Mouse (Mus musculus) stomach, embryonic 15.5 days (tissue): Measurements from ENCODE around the gene Uqcrq. TPM values are rescaled to one million over a fixed set of nuclear protein-coding genes. Genes with fewer than 3 reads are reported as not detected.
"Not testable (repeated sequence)": the region's sequence is repeated elsewhere in the genome, so short reads cannot be mapped to it uniquely, and the experiment has no call there.

Source experiments
- ATAC-seq: fragments of 200-750 bp; cut with Nextera tagmentation; 2 replicates; pipeline ENCODE4 v1.8.0; 2017; ENCODE audit warnings: low read depth, moderate number of reproducible peaks, moderate TSS enrichment; ENCODE audit not compliant: insufficient read depth, low FRiP score
- H3K27ac ChIP-seq: fragments of 300-500 bp; sonication (generic); 2 replicates; pipeline ENCODE4 v1.5.1; 2015; ENCODE audit warnings: mild to moderate bottlenecking, inconsistent platforms
- H3K27me3 ChIP-seq: fragments of 300-500 bp; sonication (generic); replicated peaks from 2 replicates; pipeline ENCODE4 v1.6.1; 2015; ENCODE audit warnings: inconsistent platforms
- H3K36me3 ChIP-seq: fragments of 300-500 bp; sonication (generic); 2 replicates; pipeline ENCODE4 v1.6.1; 2015; ENCODE audit warnings: inconsistent platforms
- H3K4me1 ChIP-seq: fragments of 300-500 bp; sonication (generic); 2 replicates; pipeline ENCODE4 v1.6.1; 2015; ENCODE audit warnings: inconsistent platforms
- H3K4me2 ChIP-seq: fragments of 300-500 bp; sonication (generic); 2 replicates; pipeline ENCODE4 v1.6.1; 2015; ENCODE audit warnings: mild to moderate bottlenecking, inconsistent platforms
- H3K4me3 ChIP-seq: fragments of 300-500 bp; sonication (generic); replicated peaks from 2 replicates; pipeline ENCODE4 v1.5.1; 2015; ENCODE audit warnings: inconsistent platforms
- H3K9ac ChIP-seq: fragments of 300-500 bp; sonication (generic); 2 replicates; pipeline ENCODE4 v1.6.1; 2015; ENCODE audit warnings: inconsistent platforms
- H3K9me3 ChIP-seq: fragments of 300-500 bp; sonication (generic); 2 replicates; pipeline ENCODE4 v1.6.1; 2016; ENCODE audit warnings: inconsistent platforms
- WGBS: fragments of 180-500 bp; shearing (Covaris S2); methylation state at CpG from one replicate; pipeline ENCODE4 v1.1.7; 2015; 5-methylcytosine and 5-hydroxymethylcytosine counted together
- polyA plus RNA-seq: library from polyadenylated mRNA; unstranded; fragments of >200 nt; fragmentation: Nextera tagmentation; extraction: Ambion mirVana; gene quantifications from 2 replicates; pipeline ENCODE4 v1.2.1, GENCODE M21; 2015

The Uqcrq gene
- polyA plus RNA-seq, 1 experiment from 2014 or later, result 619 TPM

DNA sequence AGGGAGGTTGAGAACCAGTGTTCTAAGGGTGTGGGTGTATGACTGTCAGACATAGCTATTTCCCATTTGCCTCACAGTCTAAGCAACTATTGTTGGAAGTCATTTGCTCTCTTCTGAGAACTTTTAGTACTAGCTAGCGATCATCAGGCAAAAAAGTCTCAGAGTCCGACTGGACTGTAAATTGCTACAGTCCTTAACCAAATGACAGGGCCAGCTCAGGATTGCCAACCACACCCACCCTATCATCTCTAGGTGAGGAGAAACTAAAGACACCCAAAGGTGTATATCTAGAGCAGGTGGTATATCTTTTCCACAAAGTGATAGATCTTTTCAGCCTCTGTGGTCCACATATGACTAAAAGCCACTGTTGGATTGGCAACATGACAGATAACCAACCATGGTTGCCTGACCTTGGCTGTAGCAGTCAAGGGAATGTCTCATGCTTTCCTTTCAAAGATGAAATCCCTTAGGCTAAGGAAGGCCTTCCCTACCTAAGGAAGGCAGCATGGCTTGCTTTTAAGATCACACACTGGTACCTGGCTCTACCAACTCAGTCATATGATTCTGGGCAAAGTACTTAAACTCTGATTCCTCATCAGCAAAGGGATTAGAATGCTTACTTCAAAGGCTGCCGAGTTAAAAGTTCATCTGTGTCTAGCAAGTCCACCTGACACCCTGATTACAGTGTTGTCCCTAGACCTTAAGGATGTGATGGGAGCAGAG lies 2.5 kb downstream of the Uqcrq start:
- Histone ChIP-seq H3K9me3 (no peaks in the 10 kb centered on the region), H3K27me3 (no peaks in the 10 kb centered on the region), H3K27ac (no peak overlapping the region), H3K4me1 (peaks cover 8% of the 10 kb centered on the region; the same call in 1 of the 2 replicates), H3K36me3 (peaks cover 7% of the 10 kb centered on the region; the same call in 1 of the 2 replicates), H3K4me2 (no peak overlapping the region), H3K9ac (no peak overlapping the region), H3K4me3 (no peak overlapping the region)
- WGBS, result 90% methylated on average over 3 of the region's 3 CpGs
- no peak for ATAC-seq

DNA sequence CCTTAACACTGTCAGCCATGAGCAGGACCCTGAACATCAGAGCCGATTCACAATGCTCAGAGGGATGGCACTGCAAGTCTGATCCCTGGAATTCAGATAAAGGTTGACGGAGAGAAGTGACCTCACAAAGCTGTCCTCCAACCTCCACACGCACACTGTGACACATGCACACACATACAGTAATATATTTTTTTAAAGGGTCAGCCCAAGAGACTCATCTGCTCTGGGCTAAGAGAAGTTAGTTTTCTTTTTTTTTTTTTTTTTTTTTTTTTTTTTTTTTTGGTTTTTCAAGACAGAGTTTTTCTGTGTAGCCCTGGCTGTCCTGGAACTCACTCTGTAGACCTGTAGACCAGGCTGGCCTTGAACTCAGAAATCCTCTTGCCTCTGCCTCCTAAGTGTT lies 3.7 kb downstream of the Uqcrq start:
- H3K27ac ChIP-seq, H3K4me2 ChIP-seq, H3K27me3 ChIP-seq, H3K4me3 ChIP-seq, H3K36me3 ChIP-seq, ATAC-seq, H3K9ac ChIP-seq, H3K9me3 ChIP-seq, H3K4me1 ChIP-seq: not testable (repeated sequence)
- WGBS, result 86% methylated on average over 3 of the region's 3 CpGs

DNA sequence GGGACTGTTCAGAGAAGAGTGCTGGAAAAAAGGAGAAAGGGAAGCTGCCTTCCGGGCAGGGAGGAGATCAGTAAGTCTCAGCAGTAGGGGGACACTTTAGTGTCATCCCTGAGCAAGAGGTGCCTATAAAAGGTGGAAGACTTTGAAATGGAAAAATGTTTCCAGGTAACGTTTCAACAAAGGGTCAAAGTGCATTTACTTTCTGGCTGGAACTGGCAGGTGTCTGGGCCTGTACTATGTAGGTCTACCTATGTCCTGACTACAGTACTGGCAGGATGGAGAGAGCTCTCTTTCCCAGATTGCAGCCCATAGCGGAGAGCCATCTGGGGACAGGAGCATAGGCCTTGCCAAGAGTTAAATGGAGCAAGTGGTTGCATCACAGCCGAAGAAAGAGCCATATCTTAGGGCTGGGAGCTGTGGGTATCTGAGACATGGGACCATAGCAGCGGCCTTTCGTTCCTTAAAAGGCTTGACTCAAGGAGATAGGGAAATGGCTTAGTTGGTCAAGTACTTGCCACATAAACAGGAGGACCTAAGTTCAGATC lies 4.8 kb downstream of the Uqcrq start:
- Histone ChIP-seq H3K27me3 (no peaks in the 10 kb centered on the region), H3K4me1 (peaks cover 8% of the 10 kb centered on the region; the same call in 1 of the 2 replicates), H3K9me3 (no peaks in the 10 kb centered on the region), H3K36me3 (peaks cover 10% of the 10 kb centered on the region; the same call in 1 of the 2 replicates), H3K9ac (no peak overlapping the region), H3K4me3 (no peak overlapping the region), H3K27ac (no peak overlapping the region), H3K4me2 (no peak overlapping the region)
- ATAC-seq, result no peak
- WGBS, result 87% methylated on average over 6 of the region's 6 CpGs

DNA sequence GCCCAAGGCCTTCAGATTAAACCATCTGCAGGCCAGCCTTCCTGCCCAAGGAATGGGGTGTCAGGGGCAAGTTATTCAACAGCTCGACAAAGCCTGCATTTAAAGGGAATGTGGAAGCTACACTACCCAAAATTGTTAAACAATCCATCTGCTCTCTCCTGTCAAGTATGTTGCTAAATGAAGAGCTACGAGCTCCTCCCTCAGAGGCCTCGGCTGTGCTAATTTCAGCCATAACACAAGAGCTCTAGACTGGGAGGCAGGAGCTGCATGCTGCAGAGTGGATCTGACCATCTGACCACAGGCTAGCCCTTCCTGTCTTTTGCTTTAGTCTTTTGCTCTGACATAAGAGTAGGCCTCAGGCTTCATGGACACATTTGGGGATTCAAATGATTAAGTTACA lies 5.4 kb downstream of the Uqcrq start:
- 33% methylated on average over 3 of the region's 3 CpGs for WGBS
- Histone ChIP-seq H3K4me3 (no peak overlapping the region), H3K27me3 (no peaks in the 10 kb centered on the region), H3K9ac (no peak overlapping the region), H3K9me3 (no peaks in the 10 kb centered on the region), H3K4me2 (no peak overlapping the region), H3K36me3 (peaks cover 10% of the 10 kb centered on the region; the same call in 1 of the 2 replicates), H3K4me1 (peaks cover 8% of the 10 kb centered on the region; the same call in 1 of the 2 replicates), H3K27ac (no peak overlapping the region)
- no peak for ATAC-seq

- peaks cover 5% of the 10 kb centered on the region; the same call in 1 of the 2 replicates for H3K4me1 ChIP-seq
- H3K36me3 ChIP-seq, result peaks cover 13% of the 10 kb centered on the region
- WGBS, result 49% methylated on average over 2 of the region's 2 CpGs
- H3K4me2 ChIP-seq, result no peak overlapping the region
- no peak overlapping the region for H3K4me3 ChIP-seq
- no peaks in the 10 kb centered on the region for H3K9me3 ChIP-seq
- ATAC-seq, result no peak
- no peak overlapping the region for H3K27ac ChIP-seq
- no peaks in the 10 kb centered on the region for H3K27me3 ChIP-seq
- H3K9ac ChIP-seq, result no peak overlapping the region
Observed at GRCm38 (mm10) chr11:53424826-53425225, 5.8 kb downstream of the Uqcrq start.

DNA sequence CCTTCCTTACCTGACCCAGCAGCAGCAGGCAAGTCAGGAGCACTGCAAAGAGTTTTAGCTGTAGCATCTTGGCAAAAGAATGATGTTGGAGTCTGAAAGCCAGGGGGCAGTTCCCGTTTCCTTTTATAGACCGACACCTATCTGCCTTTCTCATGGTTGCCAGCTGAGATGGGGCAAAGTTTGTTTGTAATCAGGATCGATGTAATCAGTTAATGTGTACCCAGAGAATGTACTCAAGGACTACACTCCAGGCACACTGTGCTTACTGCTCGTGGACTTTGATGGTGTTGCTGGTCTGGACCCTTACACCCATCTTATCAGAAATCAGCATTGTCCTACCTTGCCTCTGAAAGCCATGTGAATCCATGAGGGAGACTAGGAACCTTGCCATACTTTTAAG lies 7.6 kb downstream of the Uqcrq start, which contains the start of gene Leap2:
Leap2 (minus strand) TSS at position 135 of the 400 bp plus-strand sequence.
- Histone ChIP-seq H3K4me2 (no peak within 1 kb of the TSS), H3K4me3 (no peak within 1 kb of the TSS), H3K27me3 (no peaks in the 10 kb centered on the region), H3K27ac (no peak within 1 kb of the TSS), H3K9ac (no peak within 1 kb of the TSS), H3K36me3 (peaks cover 17% of the 10 kb centered on the region), H3K4me1 (no peaks in the 10 kb centered on the region), H3K9me3 (no peaks in the 10 kb centered on the region)
- peak; percentile 48; the same call in 1 of the 2 replicates for ATAC-seq
- WGBS, result 73% methylated on average over 4 of the region's 4 CpGs

- H3K36me3 ChIP-seq, result peaks cover 39% of the 10 kb centered on the region
- H3K27ac ChIP-seq, result no peak overlapping the region
- no peak overlapping the region for H3K9ac ChIP-seq
- no peak overlapping the region for H3K4me2 ChIP-seq
- H3K9me3 ChIP-seq, result no peaks in the 10 kb centered on the region
- no peak for ATAC-seq
- no peak overlapping the region for H3K4me3 ChIP-seq
- no peaks in the 10 kb centered on the region for H3K4me1 ChIP-seq
- no peaks in the 10 kb centered on the region for H3K27me3 ChIP-seq
Observed at GRCm38 (mm10) chr11:53418048-53418447, 12.6 kb downstream of the Uqcrq start.

GRCm38 (mm10) chr11:53413871-53414270 lies 16.8 kb downstream of the Uqcrq start:
- no peaks in the 10 kb centered on the region for H3K4me1 ChIP-seq
- no peaks in the 10 kb centered on the region for H3K9me3 ChIP-seq
- WGBS, result 92% methylated on average over 4 of the region's 4 CpGs
- H3K4me2 ChIP-seq, result no peak overlapping the region
- no peaks in the 10 kb centered on the region for H3K27me3 ChIP-seq
- H3K9ac ChIP-seq, result no peak overlapping the region
- peaks cover 60% of the 10 kb centered on the region for H3K36me3 ChIP-seq
- no peak overlapping the region for H3K4me3 ChIP-seq
- no peak overlapping the region for H3K27ac ChIP-seq
- ATAC-seq, result no peak

DNA sequence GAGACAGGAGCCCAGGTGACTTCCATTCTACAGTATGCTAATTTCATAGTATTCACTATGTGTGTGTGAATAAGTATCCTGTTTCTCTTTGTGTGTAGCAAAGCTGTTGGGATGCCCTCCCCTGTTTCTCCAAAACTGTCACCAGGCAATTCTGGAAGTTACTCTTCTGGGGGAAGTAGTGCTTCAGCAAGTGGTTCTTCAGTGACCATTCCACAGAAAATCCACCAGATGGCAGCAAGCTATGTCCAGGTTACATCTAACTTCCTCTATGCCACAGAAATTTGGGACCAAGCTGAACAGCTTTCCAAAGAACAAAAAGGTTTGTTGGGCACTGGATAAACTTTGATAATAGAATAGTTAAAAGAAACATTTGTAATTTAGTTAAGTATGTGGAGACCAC lies 18.9 kb downstream of the Uqcrq start:
- H3K9ac ChIP-seq, result no peak overlapping the region
- H3K4me1 ChIP-seq, result no peaks in the 10 kb centered on the region
- no peak overlapping the region for H3K4me3 ChIP-seq
- H3K27ac ChIP-seq, result no peak overlapping the region
- peaks cover 51% of the 10 kb centered on the region for H3K36me3 ChIP-seq
- ATAC-seq, result no peak
- H3K27me3 ChIP-seq, result no peaks in the 10 kb centered on the region
- H3K4me2 ChIP-seq, result no peak overlapping the region
- no peaks in the 10 kb centered on the region for H3K9me3 ChIP-seq

GRCm38 (mm10) chr11:53403638-53404037 lies 27.0 kb downstream of the Uqcrq start:
- no peak overlapping the region for H3K27ac ChIP-seq
- no peak for ATAC-seq
- H3K36me3 ChIP-seq, result peaks cover 47% of the 10 kb centered on the region
- H3K9me3 ChIP-seq, result no peaks in the 10 kb centered on the region
- H3K9ac ChIP-seq, result no peak overlapping the region
- H3K4me3 ChIP-seq, result no peak overlapping the region
- no peaks in the 10 kb centered on the region for H3K27me3 ChIP-seq
- no peaks in the 10 kb centered on the region for H3K4me1 ChIP-seq
- H3K4me2 ChIP-seq, result no peak overlapping the region
- WGBS, result 78% methylated on average over 1 of the region's 1 CpGs

- Histone ChIP-seq H3K27me3 (no peaks in the 10 kb centered on the region), H3K4me1 (no peaks in the 10 kb centered on the region), H3K9me3 (no peaks in the 10 kb centered on the region), H3K4me2 (no peak overlapping the region), H3K36me3 (peaks cover 31% of the 10 kb centered on the region), H3K4me3 (no peak overlapping the region), H3K27ac (no peak overlapping the region), H3K9ac (no peak overlapping the region)
- no peak for ATAC-seq
- WGBS, result 68% methylated on average over 1 of the region's 1 CpGs
Observed at GRCm38 (mm10) chr11:53393856-53394255, 36.8 kb downstream of the Uqcrq start.

- no peak for ATAC-seq
- no peaks in the 10 kb centered on the region for H3K27me3 ChIP-seq
- 92% methylated on average over 2 of the region's 2 CpGs for WGBS
Observed at GRCm38 (mm10) chr11:53383758-53384428, 46.7 kb downstream of the Uqcrq start.

More at GRCm38 (mm10) chr11:53383758-53384428, 46.7 kb downstream of the Uqcrq start:
- H3K4me2 ChIP-seq, result no peak overlapping the region
- no peak overlapping the region for H3K27ac ChIP-seq
- no peaks in the 10 kb centered on the region for H3K4me1 ChIP-seq
- no peak overlapping the region for H3K9ac ChIP-seq
- no peaks in the 10 kb centered on the region for H3K9me3 ChIP-seq
- peaks cover 12% of the 10 kb centered on the region; the same call in 1 of the 2 replicates for H3K36me3 ChIP-seq
- H3K4me3 ChIP-seq, result no peak overlapping the region
